Mouse (Mus musculus) forebrain, embryonic 15.5 days (tissue): ENCODE measurements at regions not wholly inside any gene's neighbourhood (a gene's known extent, or its start where the extent isn't known, plus 50 kb on each side); places are given as distances from the start of the nearest gene placed in this dataset.

Experiments
- ATAC-seq: fragments of 200-750 bp; cut with Nextera tagmentation; replicated peaks from 2 replicates; pipeline ENCODE4 v1.8.0; 2017; ENCODE audit warnings: mild to moderate bottlenecking, moderate TSS enrichment, moderate library complexity
- H3K27ac ChIP-seq: fragments of 300-500 bp; sonication (generic); replicated peaks from 2 replicates; pipeline ENCODE4 v1.5.1; 2015; ENCODE audit warnings: mild to moderate bottlenecking, inconsistent platforms
- H3K27me3 ChIP-seq: fragments of 300-500 bp; sonication (generic); 2 replicates; pipeline ENCODE4 v1.6.1; 2015; ENCODE audit warnings: inconsistent platforms
- H3K36me3 ChIP-seq: fragments of 300-500 bp; sonication (generic); 2 replicates; pipeline ENCODE4 v1.6.1; 2015; ENCODE audit warnings: mild to moderate bottlenecking, inconsistent platforms
- H3K4me1 ChIP-seq: fragments of 300-500 bp; sonication (generic); 2 replicates; pipeline ENCODE4 v1.6.1; 2015; ENCODE audit warnings: inconsistent platforms
- H3K4me2 ChIP-seq: fragments of 300-500 bp; sonication (generic); replicated peaks from 2 replicates; pipeline ENCODE4 v1.6.1; 2015; ENCODE audit warnings: mild to moderate bottlenecking, inconsistent platforms
- H3K4me3 ChIP-seq: fragments of 300-500 bp; sonication (generic); 2 replicates; pipeline ENCODE4 v1.5.1; 2015; ENCODE audit warnings: mild to moderate bottlenecking, inconsistent platforms
- H3K9ac ChIP-seq: fragments of 300-500 bp; sonication (generic); replicated peaks from 2 replicates; pipeline ENCODE4 v1.6.1; 2015; ENCODE audit warnings: mild to moderate bottlenecking, inconsistent platforms
- H3K9me3 ChIP-seq: fragments of 300-500 bp; sonication (generic); 2 replicates; pipeline ENCODE4 v1.6.1; 2016; ENCODE audit warnings: inconsistent platforms
- WGBS: fragments of 180-500 bp; shearing (Covaris S2); methylation state at CpG from one replicate; pipeline ENCODE4 v1.1.7; 2015; ENCODE audit warnings: mixed read lengths; 5-methylcytosine and 5-hydroxymethylcytosine counted together

DNA sequence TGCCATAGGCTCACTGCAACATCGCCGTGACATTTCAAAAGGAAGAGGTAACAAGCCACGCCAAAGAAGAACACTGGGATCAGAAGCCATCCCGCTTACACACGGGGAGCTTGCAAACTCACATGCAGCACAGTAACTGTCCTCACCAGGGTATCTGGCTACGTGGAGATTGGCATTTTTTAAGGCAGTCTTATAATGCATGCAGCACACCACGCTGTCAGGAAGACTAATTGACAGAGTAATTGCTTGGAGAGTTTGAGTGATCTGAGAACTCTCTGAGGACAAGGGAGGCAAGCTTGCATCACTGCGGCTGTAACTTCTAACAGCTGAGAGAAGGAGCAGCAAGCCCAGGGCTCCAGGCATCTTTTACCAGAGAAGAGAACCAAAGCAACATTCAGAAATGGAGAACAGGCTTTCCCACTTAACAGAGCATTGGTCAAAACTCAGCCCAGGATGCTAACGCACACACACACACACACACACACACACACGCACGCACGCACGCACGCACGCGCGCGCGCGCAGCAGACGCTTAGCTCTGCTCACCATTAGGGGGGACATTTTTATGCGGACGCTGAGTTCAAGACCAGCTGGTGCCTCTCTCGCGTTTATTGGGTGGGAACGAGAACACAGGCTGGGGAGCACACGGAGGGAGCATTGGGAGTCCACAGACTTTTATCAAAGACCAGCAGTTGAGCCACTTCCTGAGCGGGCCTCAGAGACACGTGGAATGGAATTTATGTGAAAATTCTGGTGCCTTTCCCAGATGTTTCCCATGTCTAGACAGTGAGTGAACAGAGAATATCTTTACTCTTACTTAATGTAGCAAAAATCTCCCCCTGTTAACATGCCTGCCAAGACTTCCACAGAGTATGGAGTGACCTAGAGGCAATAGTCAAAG, 66.6 kb downstream of the 1700129C05Rik start:
- H3K4me3 ChIP-seq, result no peak overlapping the region
- WGBS, result 38% methylated on average over 29 of the region's 29 CpGs
- peak overlapping the region; percentile 21 for H3K4me2 ChIP-seq

DNA sequence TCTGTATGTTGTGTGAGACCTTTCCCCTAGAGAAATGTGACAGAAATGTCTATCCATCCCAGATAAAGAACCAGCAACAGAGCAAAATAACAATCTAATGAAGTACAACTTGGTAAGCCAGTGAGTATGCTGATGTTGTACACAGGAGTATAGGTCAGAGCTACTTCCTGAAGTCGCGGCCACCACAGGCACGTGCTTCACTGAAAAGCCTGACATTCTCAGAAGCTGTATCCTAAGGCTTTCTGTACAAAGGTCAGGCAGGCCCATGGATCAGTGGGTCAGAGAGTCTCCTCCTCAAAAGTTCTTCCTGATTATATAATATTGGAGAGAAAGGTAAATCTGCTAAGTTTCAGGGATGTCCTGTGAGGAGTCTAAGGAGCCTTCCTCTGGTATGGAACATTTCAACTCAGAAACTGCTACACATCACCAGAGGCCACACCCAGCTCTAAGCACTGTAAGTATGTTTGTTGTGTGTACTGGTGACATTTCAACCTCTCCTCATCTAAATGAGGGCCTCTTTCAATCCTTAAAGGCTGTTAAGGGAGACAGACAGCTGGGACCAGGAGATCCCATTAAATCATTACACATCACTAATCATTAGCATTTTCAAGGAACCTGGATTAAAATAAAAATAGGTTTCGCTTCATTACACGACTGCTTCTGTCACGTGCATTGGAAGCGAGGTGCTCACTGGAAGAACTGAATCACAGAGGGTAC, 70.2 kb downstream of the 1700129C05Rik start:
- Histone ChIP-seq H3K27ac (no peak overlapping the region), H3K9ac (no peak overlapping the region), H3K4me2 (no peak overlapping the region), H3K4me3 (no peak overlapping the region), H3K9me3 (no peaks in the 10 kb centered on the region), H3K27me3 (no peaks in the 10 kb centered on the region), H3K4me1 (peaks cover 10% of the 10 kb centered on the region), H3K36me3 (no peaks in the 10 kb centered on the region)
- ATAC-seq, result no peak
- 49% methylated on average over 7 of the region's 7 CpGs for WGBS

More for the DNA sequence above, 66.6 kb downstream of the 1700129C05Rik start:
- no peaks in the 10 kb centered on the region for H3K9me3 ChIP-seq
- H3K27ac ChIP-seq, result no peak overlapping the region
- H3K9ac ChIP-seq, result no peak overlapping the region
- peak; percentile 35; the same call in 1 of the 2 replicates for ATAC-seq
- H3K36me3 ChIP-seq, result no peaks in the 10 kb centered on the region
- no peaks in the 10 kb centered on the region for H3K27me3 ChIP-seq
- H3K4me1 ChIP-seq, result peaks cover 10% of the 10 kb centered on the region

DNA sequence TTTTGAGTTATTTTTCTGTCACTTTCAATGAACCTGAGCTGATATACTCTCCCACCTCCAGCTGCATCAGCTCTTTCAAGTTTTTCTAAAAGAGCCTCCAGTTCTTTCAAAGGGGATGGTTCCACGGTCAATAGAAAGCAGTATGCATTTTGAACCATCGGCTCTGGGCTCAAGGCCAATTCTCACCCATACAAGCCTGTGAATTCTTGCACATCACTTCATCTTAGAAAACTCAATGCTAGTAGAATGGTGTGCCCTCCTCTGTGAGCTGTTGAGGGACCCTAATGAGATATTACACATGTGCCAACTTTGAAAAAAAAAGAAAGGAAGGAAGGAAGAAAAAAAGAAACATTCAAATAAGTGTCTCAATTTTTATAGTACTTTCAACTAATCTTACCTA, 72.6 kb downstream of the 1700129C05Rik start:
- H3K36me3 ChIP-seq, result no peaks in the 10 kb centered on the region
- H3K9ac ChIP-seq, result no peak overlapping the region
- ATAC-seq, result no peak
- H3K4me3 ChIP-seq, result no peak overlapping the region
- no peaks in the 10 kb centered on the region for H3K27me3 ChIP-seq
- H3K27ac ChIP-seq, result no peak overlapping the region
- no peaks in the 10 kb centered on the region for H3K4me1 ChIP-seq
- WGBS, result 22% methylated on average over 2 of the region's 2 CpGs
- H3K4me2 ChIP-seq, result no peak overlapping the region
- no peaks in the 10 kb centered on the region for H3K9me3 ChIP-seq

DNA sequence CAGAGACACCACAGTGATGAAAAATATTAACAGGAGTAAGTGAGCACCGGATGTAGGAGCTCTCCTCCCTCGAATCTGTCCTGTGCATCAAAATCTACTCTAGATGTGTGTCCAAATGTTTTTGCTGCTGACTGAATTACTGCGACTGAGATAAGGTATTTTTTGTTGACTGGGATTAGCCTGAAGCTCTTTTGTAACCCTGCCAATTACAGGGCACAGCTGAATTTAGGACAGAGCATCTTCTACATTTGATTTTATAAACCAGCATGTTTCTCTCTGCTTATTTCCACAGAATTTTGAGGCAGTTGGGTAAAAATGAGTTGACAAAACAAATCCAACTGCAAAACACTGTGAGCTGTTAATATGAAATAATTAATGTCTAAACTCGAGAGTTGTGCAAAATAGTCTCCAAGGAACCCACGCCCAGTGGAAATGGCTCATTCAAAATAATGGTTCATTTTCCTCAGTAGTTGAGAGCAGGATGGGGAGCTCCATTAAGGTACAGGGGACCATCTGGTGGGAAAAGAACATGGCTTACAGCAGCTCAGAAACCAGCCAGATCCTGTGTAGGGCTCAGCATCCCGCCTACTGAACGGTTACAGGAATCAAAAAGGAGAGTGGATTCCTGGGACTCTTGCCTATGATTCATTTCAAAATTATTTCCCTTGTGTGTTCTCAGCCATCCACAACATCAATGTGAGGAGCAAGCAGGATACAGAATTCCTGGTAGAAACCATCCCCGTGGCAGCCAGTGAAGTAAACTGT, 76.1 kb downstream of the 1700129C05Rik start:
- 78% methylated on average over 8 of the region's 8 CpGs for WGBS
- H3K9ac ChIP-seq, result no peak overlapping the region
- no peaks in the 10 kb centered on the region for H3K9me3 ChIP-seq
- H3K27ac ChIP-seq, result no peak overlapping the region
- H3K4me2 ChIP-seq, result no peak overlapping the region
- no peak overlapping the region for H3K4me3 ChIP-seq
- no peaks in the 10 kb centered on the region for H3K27me3 ChIP-seq
- no peaks in the 10 kb centered on the region for H3K36me3 ChIP-seq
- no peaks in the 10 kb centered on the region for H3K4me1 ChIP-seq
- ATAC-seq, result no peak

DNA sequence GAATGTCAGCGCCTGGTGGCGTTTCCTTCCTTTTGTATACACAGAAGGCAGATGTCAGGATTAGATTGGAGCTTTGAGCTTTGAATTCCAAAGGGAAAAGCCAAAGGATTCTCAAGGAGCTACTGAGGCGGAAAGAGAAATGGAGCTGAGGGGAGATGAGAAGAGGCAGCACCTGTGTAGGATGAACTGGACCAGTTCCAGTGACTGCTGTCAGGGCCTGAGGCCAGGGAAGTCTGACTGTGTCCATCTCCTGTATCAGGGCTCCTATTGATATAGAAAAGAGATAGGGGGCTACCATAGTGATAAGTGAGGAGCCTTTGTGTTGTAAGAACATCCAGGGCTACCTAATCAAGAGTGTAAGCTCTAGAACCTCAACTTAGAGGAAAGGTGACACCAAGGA, 79.5 kb downstream of the 1700129C05Rik start:
- Histone ChIP-seq H3K4me1 (no peaks in the 10 kb centered on the region), H3K9ac (no peak overlapping the region), H3K4me2 (no peak overlapping the region), H3K27me3 (no peaks in the 10 kb centered on the region), H3K27ac (no peak overlapping the region), H3K4me3 (no peak overlapping the region), H3K9me3 (no peaks in the 10 kb centered on the region), H3K36me3 (no peaks in the 10 kb centered on the region)
- ATAC-seq, result no peak
- WGBS, result 76% methylated on average over 3 of the region's 3 CpGs

DNA sequence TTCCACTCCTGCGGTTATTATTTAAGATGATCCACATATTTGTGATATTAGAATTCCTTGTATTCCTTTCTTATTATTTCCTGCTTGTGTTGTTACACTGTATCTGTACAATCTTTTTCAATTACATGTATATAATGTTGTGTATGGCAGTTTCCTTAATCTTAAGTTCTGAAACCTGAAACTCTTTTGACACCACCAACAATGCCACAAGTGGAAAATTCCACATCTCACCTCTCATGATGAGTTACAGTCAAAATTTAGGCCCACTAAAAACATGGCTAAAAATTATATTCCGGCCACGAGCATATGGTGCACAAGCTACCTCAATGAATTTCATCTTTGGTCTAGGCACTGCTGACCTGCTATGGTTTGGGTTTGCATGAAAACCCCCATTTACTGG, 85.9 kb downstream of the 1700129C05Rik start:
- ATAC-seq, result no peak
- WGBS, result 97% methylated on average over 3 of the region's 3 CpGs
- no peaks in the 10 kb centered on the region for H3K36me3 ChIP-seq

DNA sequence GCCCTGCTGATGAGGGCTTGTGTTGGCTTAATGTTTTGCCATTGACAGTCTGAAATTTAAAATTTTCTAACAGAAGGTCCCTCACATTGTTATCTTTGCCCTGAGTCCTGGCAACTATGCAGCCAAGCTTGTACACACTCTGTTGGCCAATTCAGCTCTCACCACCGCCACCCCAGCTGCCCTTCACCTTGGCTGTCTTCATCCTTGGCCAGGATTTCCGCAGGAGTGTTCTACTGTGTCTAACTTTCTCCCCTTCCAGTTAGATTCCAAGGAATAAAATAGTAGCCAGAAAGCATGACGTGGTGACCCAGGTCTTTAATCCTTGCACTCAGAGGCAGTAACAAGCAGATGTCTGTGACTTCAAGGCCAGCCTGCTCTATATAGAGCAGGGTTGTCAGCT, 87.4 kb downstream of the 1700129C05Rik start:
- Histone ChIP-seq H3K4me3 (no peak overlapping the region), H3K4me2 (no peak overlapping the region), H3K9me3 (no peaks in the 10 kb centered on the region), H3K36me3 (no peaks in the 10 kb centered on the region), H3K27me3 (no peaks in the 10 kb centered on the region), H3K9ac (no peak overlapping the region), H3K27ac (no peak overlapping the region), H3K4me1 (peaks cover 4% of the 10 kb centered on the region; the same call in 1 of the 2 replicates)
- ATAC-seq, result no peak
- WGBS, result 93% methylated on average over 3 of the region's 3 CpGs

More for the DNA sequence above, 85.9 kb downstream of the 1700129C05Rik start:
- Histone ChIP-seq H3K27me3 (no peaks in the 10 kb centered on the region), H3K4me2 (no peak overlapping the region), H3K27ac (no peak overlapping the region), H3K9ac (no peak overlapping the region), H3K4me1 (no peaks in the 10 kb centered on the region), H3K9me3 (no peaks in the 10 kb centered on the region), H3K4me3 (no peak overlapping the region)

DNA sequence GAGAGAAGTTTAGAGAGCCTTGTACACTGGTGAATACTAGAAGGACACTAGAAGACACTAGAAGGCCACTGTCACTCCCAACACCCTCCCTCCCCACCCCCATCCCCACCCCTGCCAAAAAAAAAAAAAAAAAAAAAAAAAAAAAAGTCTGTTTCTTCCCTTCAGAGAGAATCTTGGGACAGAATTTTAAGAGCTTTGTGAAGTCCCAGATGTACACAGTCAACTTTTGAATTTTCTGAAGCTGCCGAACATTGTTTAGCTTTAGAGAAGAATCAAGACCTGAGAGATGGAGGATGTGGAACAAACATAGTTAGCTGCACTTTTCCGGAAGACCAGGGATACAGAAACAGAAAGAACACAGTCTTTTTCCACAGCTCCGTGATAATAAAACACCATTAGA, 90.3 kb downstream of the 1700129C05Rik start:
- ATAC-seq, result no peak
- H3K36me3 ChIP-seq, result no peaks in the 10 kb centered on the region
- no peak overlapping the region for H3K4me2 ChIP-seq
- H3K27ac ChIP-seq, result no peak overlapping the region
- 87% methylated on average over 3 of the region's 3 CpGs for WGBS
- H3K4me1 ChIP-seq, result peaks cover 4% of the 10 kb centered on the region; the same call in 1 of the 2 replicates
- no peaks in the 10 kb centered on the region for H3K27me3 ChIP-seq
- H3K4me3 ChIP-seq, result no peak overlapping the region
- H3K9me3 ChIP-seq, result no peaks in the 10 kb centered on the region
- H3K9ac ChIP-seq, result no peak overlapping the region

DNA sequence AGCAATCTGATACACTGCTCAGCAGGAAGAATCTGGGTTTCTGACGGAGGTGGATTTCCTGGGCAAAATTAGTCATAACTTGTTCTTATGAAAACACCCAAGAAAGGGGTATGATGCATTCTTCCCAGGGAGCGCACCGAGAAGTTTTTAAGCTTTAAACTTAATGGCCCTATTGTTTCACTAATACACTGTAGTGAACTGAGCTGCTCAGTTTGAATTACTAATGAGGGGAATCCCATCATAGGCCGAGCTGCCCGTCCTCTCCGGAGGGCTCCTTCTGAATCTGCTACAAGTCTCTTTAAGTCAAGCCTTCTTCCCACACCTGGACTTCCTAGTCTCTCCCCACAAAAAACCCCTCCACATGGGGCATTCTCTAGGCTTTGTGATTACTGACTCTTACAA, 91.2 kb downstream of the 1700129C05Rik start:
- no peaks in the 10 kb centered on the region for H3K9me3 ChIP-seq
- no peak overlapping the region for H3K27ac ChIP-seq
- H3K9ac ChIP-seq, result no peak overlapping the region
- H3K4me2 ChIP-seq, result no peak overlapping the region
- no peak for ATAC-seq
- no peak overlapping the region for H3K4me3 ChIP-seq
- no peaks in the 10 kb centered on the region for H3K36me3 ChIP-seq
- peaks cover 4% of the 10 kb centered on the region; the same call in 1 of the 2 replicates for H3K4me1 ChIP-seq
- H3K27me3 ChIP-seq, result no peaks in the 10 kb centered on the region
- 10% methylated on average over 6 of the region's 6 CpGs for WGBS

DNA sequence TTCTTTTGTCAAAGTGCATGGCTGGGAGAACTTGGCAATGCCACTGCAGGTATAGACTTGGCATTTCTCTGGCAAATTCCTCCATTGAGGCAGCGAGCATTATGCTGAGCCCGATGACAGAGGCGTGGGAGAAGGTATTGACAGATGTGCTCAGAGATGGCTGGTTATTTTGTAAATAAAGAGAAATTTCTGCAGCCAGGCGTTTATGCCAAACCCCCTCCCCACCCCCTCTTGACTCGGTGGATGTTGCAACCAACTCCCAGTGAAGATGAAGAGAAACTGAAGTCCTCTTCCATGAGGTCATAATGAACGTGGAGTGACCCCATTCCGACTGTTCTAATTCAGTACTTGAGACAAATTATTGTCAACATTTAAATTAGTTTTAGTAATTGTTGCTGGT, 97.0 kb downstream of the 1700129C05Rik start:
- no peak overlapping the region for H3K27ac ChIP-seq
- WGBS, result 76% methylated on average over 7 of the region's 7 CpGs
- no peak overlapping the region for H3K9ac ChIP-seq
- no peaks in the 10 kb centered on the region for H3K9me3 ChIP-seq
- no peak overlapping the region for H3K4me3 ChIP-seq
- H3K36me3 ChIP-seq, result no peaks in the 10 kb centered on the region
- no peak overlapping the region for H3K4me2 ChIP-seq
- H3K4me1 ChIP-seq, result 0 out of 2 replicates have a peak, but pooled peaks cover 5% of the 10 kb centered on the region
- no peak for ATAC-seq
- no peaks in the 10 kb centered on the region for H3K27me3 ChIP-seq

DNA sequence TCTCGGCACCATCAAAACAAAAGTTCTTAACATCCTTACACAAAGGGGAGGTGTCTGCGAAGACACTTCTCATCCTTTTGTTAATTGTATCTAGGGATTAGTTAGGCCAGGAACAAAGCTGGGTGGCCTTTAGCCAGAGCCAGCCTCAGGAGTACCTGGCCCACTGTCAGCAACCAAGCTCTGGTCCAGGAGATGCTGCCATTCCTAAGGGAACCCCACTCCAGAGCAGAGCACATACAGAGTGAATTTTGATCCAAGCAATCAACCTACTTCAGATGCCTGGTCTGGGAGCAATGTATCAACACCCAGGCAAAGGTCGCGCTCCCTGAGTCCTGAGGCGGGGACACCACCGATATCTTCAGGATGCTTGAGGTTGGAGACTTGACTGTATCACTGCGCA, 97.5 kb downstream of the 1700129C05Rik start:
- Histone ChIP-seq H3K9me3 (no peaks in the 10 kb centered on the region), H3K9ac (no peak overlapping the region), H3K4me2 (no peak overlapping the region), H3K27ac (no peak overlapping the region), H3K27me3 (no peaks in the 10 kb centered on the region), H3K4me1 (0 out of 2 replicates have a peak, but pooled peaks cover 5% of the 10 kb centered on the region), H3K36me3 (no peaks in the 10 kb centered on the region), H3K4me3 (no peak overlapping the region)
- no peak for ATAC-seq
- 73% methylated on average over 7 of the region's 7 CpGs for WGBS

DNA sequence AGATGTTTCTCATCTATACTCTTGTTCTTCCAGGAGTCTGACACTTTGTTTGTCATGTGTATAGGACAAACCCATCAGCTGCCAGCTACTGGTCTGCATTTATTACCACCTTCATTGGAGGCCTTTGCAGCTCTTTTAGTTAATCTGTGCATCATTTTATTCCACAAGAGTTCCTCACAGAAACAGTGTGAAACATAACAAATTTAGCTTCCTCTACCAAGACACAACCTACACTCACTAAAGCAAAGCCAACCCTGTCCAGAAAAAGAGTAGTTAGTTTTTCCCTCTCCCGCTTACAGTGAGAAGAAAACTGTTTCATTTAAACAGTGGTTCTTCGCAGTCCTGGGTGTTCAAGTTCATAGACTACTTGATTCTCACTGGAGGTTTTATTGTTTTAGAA, 100.5 kb downstream of the 1700129C05Rik start:
- Histone ChIP-seq H3K9ac (no peak overlapping the region), H3K27ac (no peak overlapping the region), H3K36me3 (no peaks in the 10 kb centered on the region), H3K4me2 (no peak overlapping the region), H3K4me3 (no peak overlapping the region), H3K27me3 (no peaks in the 10 kb centered on the region), H3K9me3 (no peaks in the 10 kb centered on the region), H3K4me1 (0 out of 2 replicates have a peak, but pooled peaks cover 5% of the 10 kb centered on the region)
- ATAC-seq, result no peak
- 95% methylated on average over 2 of the region's 2 CpGs for WGBS
